Mouse (Mus musculus): ENCODE data around the gene H2al1e. TPM values are rescaled to one million over a fixed set of nuclear protein-coding genes. Genes with fewer than 3 reads are reported as not detected.
"Not testable (repeated sequence)": the region's sequence is repeated elsewhere in the genome, so short reads cannot be mapped to it uniquely, and the experiment has no call there.

The H2al1e gene
- polyA plus RNA-seq (2016; fragmentation: Nextera tagmentation; extraction: Ambion mirVana), result not detected in 2 replicates

DNA sequence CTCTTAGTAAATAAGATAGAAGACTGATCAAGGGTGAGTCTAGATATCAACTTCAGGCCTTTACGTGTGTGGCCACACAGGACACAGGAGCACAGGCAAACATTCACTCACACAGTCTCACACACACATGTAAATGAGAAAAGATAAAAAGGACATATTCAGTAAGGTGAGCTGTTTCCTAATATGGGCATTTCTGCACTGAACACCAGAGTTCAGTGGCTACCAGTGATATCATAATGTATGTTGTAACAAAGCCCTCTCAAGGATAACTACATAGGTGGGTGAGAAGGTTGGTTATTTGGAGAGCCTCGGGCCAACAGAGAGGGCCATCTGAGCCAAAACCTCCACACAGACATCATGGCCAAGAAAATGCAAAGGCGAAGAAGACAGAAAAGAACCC lies at the start of gene H2al1e:
Gene H2al1e, plus strand, starts transcription at position 301 of the 400 bp plus-strand sequence.
- H3K4me3 ChIP-seq (replicated peaks); ATAC-seq (ENCODE audit: low FRiP score); H3K27me3 ChIP-seq; H3K9me3 ChIP-seq; H3K4me1 ChIP-seq; H3K4me2 ChIP-seq; H3K9ac ChIP-seq; H3K36me3 ChIP-seq (replicated peaks); H3K27ac ChIP-seq: not testable (repeated sequence)
- no CpG with 5 or more reads among the region's 3 CpGs for WGBS

DNA sequence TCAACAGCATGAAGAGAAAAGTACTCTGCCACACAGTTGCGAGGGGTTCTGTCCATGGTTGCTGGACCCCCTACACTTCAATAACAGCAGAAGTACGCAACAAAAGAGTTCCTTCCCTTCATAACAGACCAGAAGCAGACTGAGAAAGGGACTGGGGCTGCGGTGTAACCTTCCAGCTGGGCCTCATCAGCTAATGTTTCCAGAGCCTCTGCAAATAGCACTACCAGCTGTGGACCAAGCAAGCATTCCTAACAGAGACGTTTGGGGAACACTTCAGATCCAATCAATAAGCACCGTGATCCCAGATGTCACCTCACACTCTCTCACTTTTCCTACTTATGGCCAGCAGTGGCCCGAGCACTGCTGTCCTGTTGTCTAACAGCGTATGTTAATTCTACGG lies 46.8 kb upstream of the H2al1e start:
- no peaks in the 10 kb centered on the region for H3K9me3 ChIP-seq
- H3K4me2 ChIP-seq, result no peak overlapping the region
- peaks cover 8% of the 10 kb centered on the region; the same call in 1 of the 2 replicates for H3K27me3 ChIP-seq
- no peaks in the 10 kb centered on the region for H3K36me3 ChIP-seq (replicated peaks)
- no peak for ATAC-seq (ENCODE audit: low FRiP score)
- H3K9ac ChIP-seq, result no peak overlapping the region
- H3K4me3 ChIP-seq (replicated peaks), result no peak overlapping the region
- H3K27ac ChIP-seq, result no peak overlapping the region
- 86% methylated on average over 8 of the region's 8 CpGs for WGBS
- no peaks in the 10 kb centered on the region for H3K4me1 ChIP-seq

DNA sequence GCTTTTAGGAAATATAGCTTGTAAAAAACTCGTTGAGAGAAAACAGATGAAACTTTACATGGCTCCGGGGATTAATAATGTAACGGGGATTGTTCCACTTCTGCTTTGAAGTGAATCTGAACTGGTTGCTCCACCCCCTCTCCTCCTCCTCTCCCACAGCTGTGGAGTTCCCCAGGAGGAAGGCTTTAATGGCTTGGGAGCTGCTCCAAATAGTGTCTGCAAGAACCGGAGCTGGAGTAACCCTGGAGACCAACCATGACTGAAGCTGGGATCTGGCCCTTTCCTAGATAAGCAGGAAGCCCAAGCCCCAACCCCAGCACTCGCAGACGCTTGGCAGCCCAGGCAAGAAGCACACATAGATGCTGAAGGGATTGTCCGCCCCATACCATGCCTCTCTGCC lies 43.9 kb upstream of the H2al1e start:
- no peak overlapping the region for H3K4me3 ChIP-seq (replicated peaks)
- H3K27me3 ChIP-seq, result 0 out of 2 replicates have a peak, but pooled peaks cover 12% of the 10 kb centered on the region
- no peaks in the 10 kb centered on the region for H3K9me3 ChIP-seq
- no peaks in the 10 kb centered on the region for H3K36me3 ChIP-seq (replicated peaks)
- no peak overlapping the region for H3K27ac ChIP-seq
- no peaks in the 10 kb centered on the region for H3K4me1 ChIP-seq
- no peak overlapping the region for H3K4me2 ChIP-seq
- H3K9ac ChIP-seq, result no peak overlapping the region
- WGBS, result 75% methylated on average over 7 of the region's 7 CpGs
- no peak for ATAC-seq (ENCODE audit: low FRiP score)

DNA sequence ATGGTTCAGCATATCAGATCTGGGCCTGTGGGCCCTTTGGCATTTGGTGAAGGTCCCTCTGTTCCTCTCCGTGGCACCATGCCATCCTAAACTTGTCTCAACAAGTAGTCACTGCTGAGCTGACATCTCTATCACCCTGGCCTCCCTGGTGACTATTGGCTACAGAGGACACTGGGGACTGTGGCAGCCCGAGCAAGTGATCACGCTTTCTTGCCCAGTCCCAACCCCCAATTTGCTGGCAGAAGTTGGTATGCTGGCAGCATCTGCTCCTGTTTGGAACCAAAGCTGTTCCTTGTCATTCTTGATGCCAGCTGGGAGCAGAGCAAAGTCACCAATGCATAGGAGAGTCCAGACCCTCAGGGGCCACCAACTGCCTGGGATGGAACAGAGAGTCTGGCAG lies 42.7 kb upstream of the H2al1e start:
- H3K27ac ChIP-seq, result no peak overlapping the region
- 79% methylated on average over 3 of the region's 3 CpGs for WGBS
- no peaks in the 10 kb centered on the region for H3K36me3 ChIP-seq (replicated peaks)
- H3K4me2 ChIP-seq, result no peak overlapping the region
- H3K4me1 ChIP-seq, result no peaks in the 10 kb centered on the region
- no peak for ATAC-seq (ENCODE audit: low FRiP score)
- 0 out of 2 replicates have a peak, but pooled peaks cover 16% of the 10 kb centered on the region for H3K27me3 ChIP-seq
- H3K9me3 ChIP-seq, result no peaks in the 10 kb centered on the region
- no peak overlapping the region for H3K4me3 ChIP-seq (replicated peaks)
- no peak overlapping the region for H3K9ac ChIP-seq

DNA sequence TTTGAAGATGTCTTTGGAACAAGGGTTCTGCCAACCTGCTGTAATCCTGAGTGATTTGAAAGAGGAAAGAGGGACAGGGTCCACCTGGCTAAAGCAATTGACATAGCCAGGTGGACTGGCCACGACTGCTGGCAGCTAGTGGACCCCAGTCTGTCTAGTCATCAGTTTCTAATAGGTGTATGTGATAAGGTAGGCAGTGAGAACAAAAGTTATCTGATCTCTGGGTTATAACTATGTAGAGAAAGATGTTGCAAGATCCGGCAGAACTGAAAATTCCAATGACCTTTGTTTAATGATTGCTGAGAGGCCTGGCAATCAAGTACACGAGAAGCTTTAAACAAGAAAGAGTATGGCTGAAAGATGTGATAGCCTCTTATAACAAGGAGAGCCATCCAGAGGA lies 38.5 kb upstream of the H2al1e start:
- H3K9me3 ChIP-seq, result no peaks in the 10 kb centered on the region
- H3K4me3 ChIP-seq (replicated peaks), result no peak overlapping the region
- H3K4me2 ChIP-seq, result no peak overlapping the region
- ATAC-seq (ENCODE audit: low FRiP score), result no peak
- no peak overlapping the region for H3K27ac ChIP-seq
- H3K4me1 ChIP-seq, result no peaks in the 10 kb centered on the region
- 85% methylated on average over 3 of the region's 3 CpGs for WGBS
- H3K9ac ChIP-seq, result no peak overlapping the region
- H3K27me3 ChIP-seq, result 0 out of 2 replicates have a peak, but pooled peaks cover 8% of the 10 kb centered on the region
- H3K36me3 ChIP-seq (replicated peaks), result no peaks in the 10 kb centered on the region

DNA sequence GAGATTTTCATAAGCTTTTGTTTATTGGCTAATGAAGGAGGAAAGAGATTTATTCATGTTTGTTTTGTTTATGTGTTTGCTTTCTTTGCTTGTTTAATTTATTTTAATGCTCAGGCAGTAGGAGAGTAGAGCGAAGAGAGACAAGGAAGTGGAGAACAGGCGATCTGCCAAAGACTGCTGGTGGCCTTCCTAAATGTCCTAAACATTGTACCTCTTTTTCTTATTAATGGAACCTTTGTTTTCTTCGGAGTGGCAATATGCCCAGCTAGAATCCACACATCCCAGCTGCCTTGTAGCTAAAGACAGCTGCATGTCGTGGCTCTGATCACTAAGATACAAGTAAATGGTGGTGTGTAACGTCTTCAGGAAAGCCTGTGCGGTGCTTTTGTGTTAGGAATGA lies 34.7 kb upstream of the H2al1e start:
- no peak overlapping the region for H3K9ac ChIP-seq
- no peaks in the 10 kb centered on the region for H3K4me1 ChIP-seq
- no peaks in the 10 kb centered on the region for H3K9me3 ChIP-seq
- H3K27me3 ChIP-seq, result peaks cover 12% of the 10 kb centered on the region; the same call in 1 of the 2 replicates
- no peaks in the 10 kb centered on the region for H3K36me3 ChIP-seq (replicated peaks)
- no peak overlapping the region for H3K4me3 ChIP-seq (replicated peaks)
- ATAC-seq (ENCODE audit: low FRiP score), result no peak
- no peak overlapping the region for H3K4me2 ChIP-seq
- 86% methylated on average over 6 of the region's 6 CpGs for WGBS
- no peak overlapping the region for H3K27ac ChIP-seq

DNA sequence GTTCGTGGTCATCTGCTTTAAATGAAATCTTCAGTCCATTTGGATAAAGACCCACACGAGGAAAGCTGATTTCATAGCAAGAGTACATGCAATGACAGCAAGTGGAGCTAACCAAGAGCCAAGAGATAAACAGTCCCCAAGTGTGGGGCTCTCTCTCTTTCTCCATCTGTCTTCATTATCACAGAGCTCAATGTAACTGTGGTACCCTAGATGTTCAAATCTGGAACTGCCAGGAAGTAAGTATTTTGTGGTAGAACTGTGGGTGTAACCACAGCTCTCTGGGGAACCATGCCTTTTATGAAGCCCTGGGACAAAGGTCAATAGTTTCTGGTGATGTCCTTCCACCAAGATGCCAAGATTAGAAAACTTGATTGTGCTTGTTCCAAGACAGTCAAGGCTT lies 31.0 kb upstream of the H2al1e start:
- Histone ChIP-seq H3K4me3 (replicated peaks) (no peak overlapping the region), H3K27me3 (peaks cover 4% of the 10 kb centered on the region; the same call in 1 of the 2 replicates), H3K4me2 (no peak overlapping the region), H3K4me1 (no peaks in the 10 kb centered on the region), H3K27ac (no peak overlapping the region), H3K9me3 (no peaks in the 10 kb centered on the region), H3K9ac (no peak overlapping the region), H3K36me3 (replicated peaks) (no peaks in the 10 kb centered on the region)
- ATAC-seq (ENCODE audit: low FRiP score), result no peak
- WGBS, result 68% methylated on average over 2 of the region's 2 CpGs

DNA sequence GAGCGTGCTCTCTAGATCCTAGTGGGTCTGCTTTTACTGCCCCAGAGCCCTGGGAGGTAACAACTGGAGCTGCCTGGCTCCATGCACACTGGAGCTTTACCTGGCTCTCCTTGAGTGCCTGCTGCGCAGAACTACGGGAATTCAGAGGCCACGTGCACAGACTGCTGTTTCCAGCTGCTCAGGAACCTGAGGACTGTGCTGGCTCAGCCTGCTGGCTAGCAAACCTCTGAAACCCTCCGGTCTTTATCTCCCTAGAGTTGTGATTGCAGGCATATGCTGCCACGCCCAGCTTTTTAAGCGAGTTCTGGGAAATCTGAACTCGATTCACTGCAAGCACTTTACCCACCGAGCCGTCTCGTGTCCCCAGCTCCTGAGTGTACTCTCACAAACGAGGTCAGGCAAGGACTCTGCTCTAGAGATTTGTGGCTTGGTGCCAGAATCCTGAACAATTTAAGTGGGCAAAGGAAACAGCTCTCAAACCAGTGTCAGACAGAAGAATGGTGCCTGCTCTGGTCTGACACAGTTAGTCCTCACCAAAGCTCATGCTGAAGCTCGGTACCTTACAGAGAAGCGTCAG lies 23.3 kb upstream of the H2al1e start:
- Histone ChIP-seq H3K27me3 (peaks cover 7% of the 10 kb centered on the region; the same call in 1 of the 2 replicates), H3K9ac (no peak overlapping the region), H3K4me2 (no peak overlapping the region), H3K27ac (no peak overlapping the region), H3K9me3 (no peaks in the 10 kb centered on the region), H3K36me3 (replicated peaks) (no peaks in the 10 kb centered on the region), H3K4me1 (no peaks in the 10 kb centered on the region), H3K4me3 (replicated peaks) (no peak overlapping the region)
- WGBS, result 79% methylated on average over 14 of the region's 14 CpGs
- ATAC-seq (ENCODE audit: low FRiP score), result no peak

DNA sequence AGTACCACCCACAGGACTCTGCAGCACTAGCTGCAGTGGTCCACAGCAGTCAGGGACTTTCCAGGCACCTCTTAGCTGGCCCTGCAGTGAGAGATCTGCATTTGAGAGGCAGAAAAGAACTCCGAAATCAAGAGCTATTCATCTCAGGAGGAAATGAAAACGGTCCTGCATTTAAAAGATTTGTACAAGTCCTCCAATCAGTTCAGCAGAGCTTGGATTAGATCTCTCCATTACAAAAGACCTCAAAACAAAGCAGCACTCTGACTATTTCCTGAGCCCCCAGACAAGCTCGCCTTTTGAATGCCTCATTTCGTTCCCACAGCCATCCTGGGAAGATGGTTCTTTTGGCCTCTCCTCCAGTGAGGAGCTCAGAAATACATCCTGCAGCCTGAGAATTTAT lies 22.5 kb upstream of the H2al1e start:
- no peaks in the 10 kb centered on the region for H3K4me1 ChIP-seq
- no peak for ATAC-seq (ENCODE audit: low FRiP score)
- H3K27me3 ChIP-seq, result peaks cover 7% of the 10 kb centered on the region; the same call in 1 of the 2 replicates
- H3K4me3 ChIP-seq (replicated peaks), result no peak overlapping the region
- H3K4me2 ChIP-seq, result no peak overlapping the region
- H3K27ac ChIP-seq, result no peak overlapping the region
- no peak overlapping the region for H3K9ac ChIP-seq
- WGBS, result 28% methylated on average over 4 of the region's 4 CpGs
- H3K36me3 ChIP-seq (replicated peaks), result no peaks in the 10 kb centered on the region
- no peaks in the 10 kb centered on the region for H3K9me3 ChIP-seq

DNA sequence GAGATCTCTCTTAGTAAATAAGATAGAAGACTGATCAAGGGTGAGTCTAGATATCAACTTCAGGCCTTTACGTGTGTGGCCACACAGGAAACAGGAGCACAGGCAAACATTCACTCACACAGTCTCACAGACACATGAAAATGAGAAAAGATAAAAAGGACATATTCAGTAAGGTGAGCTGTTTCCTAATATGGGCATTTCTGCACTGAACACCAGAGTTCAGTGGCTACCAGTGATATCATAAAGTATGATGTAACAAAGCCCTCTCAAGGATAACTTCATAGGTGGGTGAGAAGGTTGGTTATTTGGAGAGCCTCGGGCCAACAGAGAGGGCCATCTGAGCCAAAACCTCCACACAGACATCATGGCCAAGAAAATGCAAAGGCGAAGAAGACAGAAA lies 12.8 kb upstream of the H2al1e start, which contains the start of gene H2al1a:
Gene H2al1a, plus strand, starts transcription at position 301 of the 400 bp plus-strand sequence.
- not testable (repeated sequence) for H3K27ac ChIP-seq; H3K4me2 ChIP-seq; H3K9me3 ChIP-seq; H3K36me3 ChIP-seq (replicated peaks); H3K4me3 ChIP-seq (replicated peaks); ATAC-seq (ENCODE audit: low FRiP score); H3K9ac ChIP-seq; H3K27me3 ChIP-seq; H3K4me1 ChIP-seq
- no CpG with 5 or more reads among the region's 3 CpGs for WGBS

DNA sequence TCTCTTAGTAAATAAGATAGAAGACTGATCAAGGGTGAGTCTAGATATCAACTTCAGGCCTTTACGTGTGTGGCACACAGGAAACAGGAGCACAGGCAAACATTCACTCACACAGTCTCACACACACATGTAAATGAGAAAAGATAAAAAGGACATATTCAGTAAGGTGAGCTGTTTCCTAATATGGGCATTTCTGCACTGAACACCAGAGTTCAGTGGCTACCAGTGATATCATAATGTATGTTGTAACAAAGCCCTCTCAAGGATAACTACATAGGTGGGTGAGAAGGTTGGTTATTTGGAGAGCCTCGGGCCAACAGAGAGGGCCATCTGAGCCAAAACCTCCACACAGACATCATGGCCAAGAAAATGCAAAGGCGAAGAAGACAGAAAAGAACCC lies 9.6 kb upstream of the H2al1e start, which contains the start of gene H2al1b:
Gene H2al1b, plus strand, starts transcription at position 301 of the 400 bp plus-strand sequence.
- not testable (repeated sequence) for H3K27ac ChIP-seq; H3K36me3 ChIP-seq (replicated peaks); H3K9ac ChIP-seq; H3K4me2 ChIP-seq; H3K9me3 ChIP-seq; H3K4me3 ChIP-seq (replicated peaks); ATAC-seq (ENCODE audit: low FRiP score); H3K27me3 ChIP-seq; H3K4me1 ChIP-seq
- 78% methylated on average over 1 of the region's 3 CpGs for WGBS

DNA sequence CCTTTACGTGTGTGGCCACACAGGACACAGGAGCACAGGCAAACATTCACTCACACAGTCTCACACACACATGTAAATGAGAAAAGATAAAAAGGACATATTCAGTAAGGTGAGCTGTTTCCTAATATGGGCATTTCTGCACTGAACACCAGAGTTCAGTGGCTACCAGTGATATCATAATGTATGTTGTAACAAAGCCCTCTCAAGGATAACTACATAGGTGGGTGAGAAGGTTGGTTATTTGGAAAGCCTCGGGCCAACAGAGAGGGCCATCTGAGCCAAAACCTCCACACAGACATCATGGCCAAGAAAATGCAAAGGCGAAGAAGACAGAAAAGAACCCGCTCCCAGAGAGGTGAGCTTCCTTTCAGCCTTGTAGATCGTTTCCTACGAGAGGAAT lies 6.4 kb upstream of the H2al1e start, which contains the start of gene H2al1c:
Gene H2al1c, plus strand, starts transcription at position 301 of the 400 bp plus-strand sequence.
- not testable (repeated sequence) for H3K36me3 ChIP-seq (replicated peaks); H3K9me3 ChIP-seq; H3K4me2 ChIP-seq; H3K27me3 ChIP-seq; H3K9ac ChIP-seq; H3K4me3 ChIP-seq (replicated peaks); H3K27ac ChIP-seq; ATAC-seq (ENCODE audit: low FRiP score); H3K4me1 ChIP-seq
- WGBS, result 100% methylated on average over 1 of the region's 6 CpGs

DNA sequence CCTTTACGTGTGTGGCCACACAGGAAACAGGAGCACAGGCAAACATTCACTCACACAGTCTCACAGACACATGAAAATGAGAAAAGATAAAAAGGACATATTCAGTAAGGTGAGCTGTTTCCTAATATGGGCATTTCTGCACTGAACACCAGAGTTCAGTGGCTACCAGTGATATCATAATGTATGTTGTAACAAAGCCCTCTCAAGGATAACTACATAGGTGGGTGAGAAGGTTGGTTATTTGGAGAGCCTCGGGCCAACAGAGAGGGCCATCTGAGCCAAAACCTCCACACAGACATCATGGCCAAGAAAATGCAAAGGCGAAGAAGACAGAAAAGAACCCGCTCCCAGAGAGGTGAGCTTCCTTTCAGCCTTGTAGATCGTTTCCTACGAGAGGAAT lies 3.2 kb upstream of the H2al1e start, which contains the start of gene H2al1d:
Gene H2al1d, plus strand, starts transcription at position 301 of the 400 bp plus-strand sequence.
- not testable (repeated sequence) for H3K27ac ChIP-seq; ATAC-seq (ENCODE audit: low FRiP score)

More for the DNA sequence above, 3.2 kb upstream of the H2al1e start, which contains the start of gene H2al1d:
- no CpG with 5 or more reads among the region's 6 CpGs for whole genome bisulfite sequencing
- not testable (repeated sequence) for H3K27me3 ChIP-seq; H3K36me3 ChIP-seq (replicated peaks); H3K4me3 ChIP-seq (replicated peaks); H3K9me3 ChIP-seq; H3K4me1 ChIP-seq; H3K4me2 ChIP-seq; H3K9ac ChIP-seq

Data from forebrain, embryonic 12.5 days (tissue).